Mouse (Mus musculus) embryonic facial prominence, embryonic 14.5 days (tissue): Measurements from ENCODE around the gene Nfyc. TPM values are rescaled to one million over a fixed set of nuclear protein-coding genes. Genes with fewer than 3 reads are reported as not detected.

Experiments
- ATAC-seq: fragments of 200-750 bp; cut with Nextera tagmentation; 2 replicates; pipeline ENCODE4 v1.8.0; 2017; ENCODE audit warnings: low read depth, moderate number of reproducible peaks, moderate TSS enrichment
- DNase-seq: peaks from one replicate; pipeline ENCODE4 v3.0.0-alpha.2; 2015; ENCODE audit warnings: low spot score
- H3K27ac ChIP-seq: fragments of 300-500 bp; sonication (generic); replicated peaks from 2 replicates; pipeline ENCODE4 v1.5.1; 2014; ENCODE audit warnings: low read depth, mild to moderate bottlenecking, low read length, moderate library complexity
- H3K27me3 ChIP-seq: fragments of 300-500 bp; sonication (generic); replicated peaks from 2 replicates; pipeline ENCODE4 v1.6.1; 2014; ENCODE audit warnings: low read length; ENCODE audit not compliant: control insufficient read depth, insufficient read depth
- H3K36me3 ChIP-seq: fragments of 300-500 bp; sonication (generic); 2 replicates; pipeline ENCODE4 v1.6.1; 2014; ENCODE audit warnings: low read length, mixed read lengths; ENCODE audit not compliant: control insufficient read depth, insufficient read depth
- H3K4me1 ChIP-seq: fragments of 300-500 bp; sonication (generic); 2 replicates; pipeline ENCODE4 v1.6.1; 2014; ENCODE audit warnings: antibody characterized with exemption, low read length; ENCODE audit not compliant: control insufficient read depth, insufficient read depth
- H3K4me2 ChIP-seq: fragments of 300-500 bp; sonication (generic); 2 replicates; pipeline ENCODE4 v1.6.1; 2014; ENCODE audit warnings: low read depth, mild to moderate bottlenecking, low read length, moderate library complexity, mixed read lengths
- H3K4me3 ChIP-seq: fragments of 300-500 bp; sonication (generic); 2 replicates; pipeline ENCODE4 v1.5.1; 2014; ENCODE audit warnings: low read depth, mild to moderate bottlenecking, low read length
- H3K9ac ChIP-seq: fragments of 300-500 bp; sonication (generic); 2 replicates; pipeline ENCODE4 v1.6.1; 2014; ENCODE audit warnings: low read depth, mild to moderate bottlenecking, low read length, moderate library complexity, mixed read lengths
- H3K9me3 ChIP-seq: fragments of 300-500 bp; sonication (generic); 2 replicates; pipeline ENCODE4 v1.6.1; 2016; ENCODE audit warnings: low read length; ENCODE audit not compliant: control insufficient read depth
- WGBS: fragments of 180-500 bp; shearing (Covaris S2); extraction: QIAGEN DNeasy Blood & Tissue Kit; methylation state at CpG from one replicate; pipeline ENCODE4 v1.1.7; 2014; 5-methylcytosine and 5-hydroxymethylcytosine counted together
- polyA plus RNA-seq: library from polyadenylated mRNA; unstranded; fragments of >200 nt; fragmentation: Nextera tagmentation; extraction: Ambion mirVana; gene quantifications from 2 replicates; pipeline ENCODE4 v1.2.1, GENCODE M21; 2014

The Nfyc gene
- polyA plus RNA-seq: 90.5 and 101 TPM in 2 replicates

- no peak for ATAC-seq
- no peak within 1 kb of the TSS for H3K27ac ChIP-seq
- DNase-seq: no peak
- no peak within 1 kb of the TSS for H3K4me3 ChIP-seq
- H3K4me1 ChIP-seq: no peaks in the 10 kb centered on the region
- H3K27me3 ChIP-seq: no peaks in the 10 kb centered on the region
- H3K4me2 ChIP-seq: no peak within 1 kb of the TSS
- no peaks in the 10 kb centered on the region for H3K9me3 ChIP-seq
- WGBS: 87% methylated on average over 4 of the region's 4 CpGs
- no peak within 1 kb of the TSS for H3K9ac ChIP-seq
- H3K36me3 ChIP-seq: no peaks in the 10 kb centered on the region
Measured at GRCm38 (mm10) chr4:120831472-120831871, at the start of gene Nfyc. Gene Nfyc (minus strand): TSS chr4:120831572.

- peak; percentile 40 for DNase-seq
- no peaks in the 10 kb centered on the region; the same call in 1 of the 2 replicates for H3K27me3 ChIP-seq
- peaks cover 4% of the 10 kb centered on the region; the same call in 1 of the 2 replicates for H3K4me1 ChIP-seq
- no peak for ATAC-seq
- no peak overlapping the region for H3K4me2 ChIP-seq
- H3K36me3 ChIP-seq: no peaks in the 10 kb centered on the region
- 57% methylated on average over 6 of the region's 6 CpGs for WGBS
- H3K27ac ChIP-seq: no peak overlapping the region
- H3K9ac ChIP-seq: no peak overlapping the region
- no peaks in the 10 kb centered on the region for H3K9me3 ChIP-seq
- H3K4me3 ChIP-seq: no peak overlapping the region
Measured at GRCm38 (mm10) chr4:120880731-120881432, 49.5 kb upstream of the Nfyc start.

- H3K4me2 ChIP-seq: no peak overlapping the region
- no peaks in the 10 kb centered on the region; the same call in 1 of the 2 replicates for H3K27me3 ChIP-seq
- no peak overlapping the region for H3K27ac ChIP-seq
- ATAC-seq (no peak), DNase-seq (no peak)
- no peak overlapping the region for H3K9ac ChIP-seq
- H3K9me3 ChIP-seq: no peaks in the 10 kb centered on the region
- 29% methylated on average over 4 of the region's 4 CpGs for WGBS
- H3K4me1 ChIP-seq: no peaks in the 10 kb centered on the region; the same call in 1 of the 2 replicates
- no peak overlapping the region for H3K4me3 ChIP-seq
- no peaks in the 10 kb centered on the region for H3K36me3 ChIP-seq
Measured at GRCm38 (mm10) chr4:120879386-120879785, 48.0 kb upstream of the Nfyc start.

DNA sequence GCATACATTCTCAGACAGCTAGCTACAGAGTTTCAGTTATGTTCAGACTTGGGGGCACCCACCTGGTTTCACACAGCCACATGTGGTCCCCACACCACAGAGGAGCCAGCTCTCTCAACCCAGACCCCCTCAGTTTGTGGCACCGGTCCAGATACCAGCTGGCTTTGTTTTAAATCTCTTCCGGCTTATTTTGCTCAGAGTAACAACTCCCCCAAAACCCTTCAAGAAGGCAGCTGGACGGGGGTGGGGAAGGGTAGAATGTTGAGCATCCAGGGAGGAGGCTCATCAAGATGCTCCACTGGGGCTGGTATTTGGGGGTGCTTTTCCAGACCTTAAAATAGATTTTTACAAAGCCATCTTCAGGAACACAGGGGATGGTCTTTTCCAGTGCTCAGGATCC, 47.4 kb upstream of the Nfyc start:
- Histone ChIP-seq H3K36me3 (no peaks in the 10 kb centered on the region), H3K4me1 (no peaks in the 10 kb centered on the region; the same call in 1 of the 2 replicates)

GRCm38 (mm10) chr4:120875961-120876360, 44.6 kb upstream of the Nfyc start:
- no peak overlapping the region for H3K4me3 ChIP-seq
- H3K9ac ChIP-seq: no peak overlapping the region
- H3K4me2 ChIP-seq: no peak overlapping the region
- DNase-seq (no peak), ATAC-seq (no peak)
- WGBS: 61% methylated on average over 3 of the region's 3 CpGs
- H3K36me3 ChIP-seq: no peaks in the 10 kb centered on the region
- no peaks in the 10 kb centered on the region for H3K9me3 ChIP-seq
- H3K4me1 ChIP-seq: no peaks in the 10 kb centered on the region; the same call in 1 of the 2 replicates
- H3K27me3 ChIP-seq: no peaks in the 10 kb centered on the region
- no peak overlapping the region for H3K27ac ChIP-seq

More for the DNA sequence above, 47.4 kb upstream of the Nfyc start:
- 39% methylated on average over 3 of the region's 3 CpGs for WGBS
- H3K27me3 ChIP-seq: no peaks in the 10 kb centered on the region
- H3K27ac ChIP-seq: no peak overlapping the region
- 0 out of 2 replicates have a peak, but pooled peaks have one; percentile 10 for ATAC-seq
- no peak overlapping the region for H3K4me3 ChIP-seq
- peak; percentile 12 for DNase-seq
- no peaks in the 10 kb centered on the region for H3K9me3 ChIP-seq
- H3K9ac ChIP-seq: no peak overlapping the region
- H3K4me2 ChIP-seq: no peak overlapping the region

DNA sequence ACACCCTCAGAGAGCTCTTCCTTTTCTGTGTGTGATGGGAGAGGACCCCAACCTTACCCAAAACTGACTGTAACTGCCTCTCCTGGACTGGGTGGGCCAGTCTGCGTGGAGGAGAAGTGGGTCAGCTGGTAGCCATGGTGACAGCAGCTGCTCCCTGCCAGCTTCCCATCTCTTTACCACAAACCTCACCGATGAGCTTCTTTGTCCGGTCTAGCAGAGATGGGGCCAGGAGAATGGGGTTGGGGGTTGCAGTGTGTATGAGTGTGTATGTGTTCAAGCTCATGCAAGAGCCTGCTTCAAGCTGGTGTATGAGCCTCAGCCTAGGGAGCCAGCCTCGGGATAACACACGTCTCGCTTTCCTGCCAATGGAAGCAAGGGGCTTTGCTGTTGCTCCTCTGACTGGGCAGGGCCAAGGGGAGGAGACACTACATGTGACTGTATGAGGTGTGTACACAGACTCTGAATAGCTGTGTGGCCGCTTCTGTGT, 38.9 kb upstream of the Nfyc start:
- WGBS: 64% methylated on average over 7 of the region's 7 CpGs
- Histone ChIP-seq H3K9me3 (no peaks in the 10 kb centered on the region), H3K27me3 (no peaks in the 10 kb centered on the region), H3K4me1 (no peaks in the 10 kb centered on the region), H3K36me3 (no peaks in the 10 kb centered on the region), H3K4me3 (no peak overlapping the region), H3K9ac (no peak overlapping the region), H3K27ac (no peak overlapping the region), H3K4me2 (no peak overlapping the region)
- DNase-seq (no peak), ATAC-seq (peak; percentile 60; the same call in 1 of the 2 replicates)

- Histone ChIP-seq H3K36me3 (no peaks in the 10 kb centered on the region), H3K9me3 (no peaks in the 10 kb centered on the region), H3K4me1 (no peaks in the 10 kb centered on the region), H3K27ac (no peak overlapping the region), H3K4me2 (no peak overlapping the region), H3K27me3 (no peaks in the 10 kb centered on the region), H3K9ac (no peak overlapping the region), H3K4me3 (no peak overlapping the region)
- DNase-seq: no peak
- ATAC-seq: no peak
- WGBS: 53% methylated on average over 3 of the region's 3 CpGs
Measured at GRCm38 (mm10) chr4:120868988-120869387, 37.6 kb upstream of the Nfyc start.

DNA sequence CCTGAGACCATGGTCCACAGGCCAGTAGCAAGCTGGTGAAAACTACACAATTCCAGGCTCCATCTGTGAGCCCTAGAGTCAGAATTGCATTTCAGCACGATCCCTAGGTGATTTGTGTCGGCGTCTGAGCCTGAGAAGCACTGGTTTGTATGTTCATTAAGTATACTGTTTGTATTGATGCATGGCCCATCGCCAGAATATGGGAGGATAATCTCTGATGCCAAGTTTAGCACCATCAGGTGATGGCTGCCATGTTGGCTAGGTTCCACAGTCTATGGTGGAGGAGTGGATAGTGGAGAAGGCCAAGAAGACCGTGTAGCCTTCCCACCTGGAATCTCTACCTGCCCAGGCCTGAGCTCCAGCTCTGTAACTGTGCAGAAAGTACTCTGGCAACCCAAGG, 36.9 kb upstream of the Nfyc start:
- ATAC-seq (no peak), DNase-seq (no peak)
- no peaks in the 10 kb centered on the region for H3K36me3 ChIP-seq
- 82% methylated on average over 5 of the region's 5 CpGs for WGBS
- H3K4me3 ChIP-seq: no peak overlapping the region
- H3K4me2 ChIP-seq: no peak overlapping the region
- no peaks in the 10 kb centered on the region for H3K9me3 ChIP-seq
- no peaks in the 10 kb centered on the region for H3K27me3 ChIP-seq
- H3K9ac ChIP-seq: no peak overlapping the region
- H3K27ac ChIP-seq: no peak overlapping the region
- H3K4me1 ChIP-seq: no peaks in the 10 kb centered on the region

DNA sequence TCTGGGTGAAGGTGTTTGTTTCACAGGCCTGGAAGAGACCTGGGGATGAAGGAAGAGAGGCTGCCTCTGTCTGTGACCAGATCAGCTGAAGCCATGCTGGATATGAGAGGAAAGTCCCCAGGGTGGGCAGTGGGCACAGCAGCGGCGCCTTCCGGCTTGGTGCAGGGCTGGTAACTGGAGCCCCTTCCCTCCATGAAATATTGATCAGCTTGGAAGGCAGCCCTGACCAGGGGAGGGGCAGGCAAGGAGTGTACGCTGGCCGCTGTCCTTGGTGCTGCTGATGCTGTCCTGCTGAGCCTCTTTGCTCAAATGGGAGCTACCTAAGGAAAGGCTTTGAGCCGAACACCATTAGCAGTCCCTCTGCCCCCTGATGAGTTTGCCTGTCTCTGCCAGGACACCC, 34.8 kb upstream of the Nfyc start:
- Histone ChIP-seq H3K9me3 (no peaks in the 10 kb centered on the region), H3K9ac (no peak overlapping the region), H3K4me2 (no peak overlapping the region), H3K36me3 (no peaks in the 10 kb centered on the region), H3K4me3 (no peak overlapping the region), H3K27ac (no peak overlapping the region), H3K4me1 (no peaks in the 10 kb centered on the region), H3K27me3 (no peaks in the 10 kb centered on the region)
- peak; percentile 76 for ATAC-seq
- WGBS: 0% methylated on average over 3 of the region's 6 CpGs
- peak; percentile 89 for DNase-seq
